Mouse (Mus musculus) testis, adult 2 months (tissue): Measurements from ENCODE around the gene Tbc1d8.

Experiments used
- CTCF ChIP-seq: fragments of 200-500 bp; IDR thresholded peaks from 2 replicates; pipeline ENCODE4 v1.5.1; 2012; ENCODE audit warnings: low read depth, mild to moderate bottlenecking, inconsistent platforms, low read length, moderate library complexity; ENCODE audit not compliant: control insufficient read depth, insufficient read depth, insufficient replicate concordance
- POLR2A ChIP-seq: fragments of 200-500 bp; IDR thresholded peaks from 2 replicates; pipeline ENCODE4 v1.6.1; 2012; ENCODE audit warnings: low read depth, mild to moderate bottlenecking, inconsistent platforms, low read length, moderate library complexity; ENCODE audit not compliant: control insufficient read depth

GRCm38 (mm10) chr1:39327546-39327945 lies 151.0 kb downstream of the Tbc1d8 start:
- TF ChIP-seq CTCF (no peak), POLR2A (no peak)
